In genomic region chr11:3853481-3854034, GRCm38 (mm10) we compare ENCODE assay signal across 9 mouse cellular contexts. TPM values are rescaled to one million over a fixed set of nuclear protein-coding genes. Genes with fewer than 3 reads are reported as not detected.
DNase-seq lines count a peak whose midpoint lies in the region; ATAC-seq lines count a peak whose summit lies in the region.
"Had no signal": no experiment of that assay in that cellular context is flagged by ENCODE, and none has a peak within 500 bp of the region (broad histone marks: within the 10 kb centered on the region; RNA-seq: fewer than 3 reads in every experiment).

No protein-coding gene starts in this region.

- no peak overlapping the region for H3K9ac ChIP-seq in embryonic facial prominence, embryonic 14.5 days (ENCODE audit: low read depth, low read length)
- H3K9ac ChIP-seq: liver, embryonic 15.5 days had no signal

- 0 out of 2 replicates have a peak, but pooled peaks cover 2% of the 10 kb centered on the region for H3K4me1 ChIP-seq in embryonic facial prominence, embryonic 14.5 days (ENCODE audit: control insufficient read depth, insufficient read depth, low read length)
- no peaks in the 10 kb centered on the region for H3K4me1 ChIP-seq in embryonic facial prominence, embryonic 10.5 days
- H3K4me1 ChIP-seq: liver, embryonic 15.5 days had no signal

- WGBS in embryonic facial prominence, embryonic 14.5 days: 44% methylated on average over 5 of the region's 5 CpGs
- WGBS in embryonic facial prominence, embryonic 10.5 days: 88% methylated on average over 5 of the region's 5 CpGs

- peak; percentile 65 for DNase-seq in embryonic facial prominence, embryonic 14.5 days (ENCODE audit: low spot score)
- DNase-seq in embryonic facial prominence, embryonic 10.5 days (ENCODE audit: low spot score): no peak
- peak; percentile 61 for DNase-seq in adrenal gland, postnatal 25 days
- peak; percentile 30 to 54 for DNase-seq in frontal cortex, postnatal 25 days (ENCODE audit: low spot score in 2 of 2)
- DNase-seq in layer of hippocampus, postnatal 10 days (ENCODE audit: low spot score in 2 of 2): peak; percentile 74 to 77
- DNase-seq in right cerebral cortex, adult 2 months (ENCODE audit: low spot score in 2 of 2): peak; percentile 77 to 83
- no peak for DNase-seq in spleen, adult 12 weeks (ENCODE audit: low spot score)
- DNase-seq in embryo, embryonic 10 days (ENCODE audit: low spot score): no peak

- no peaks in the 10 kb centered on the region for H3K27me3 ChIP-seq in embryonic facial prominence, embryonic 14.5 days (replicated peaks; ENCODE audit: control insufficient read depth, insufficient read depth, low read length)
- no peaks in the 10 kb centered on the region for H3K27me3 ChIP-seq in embryonic facial prominence, embryonic 10.5 days (replicated peaks; ENCODE audit: low read depth, poor library complexity, severe bottlenecking)
- H3K27me3 ChIP-seq: liver, embryonic 15.5 days had no signal

- no peaks in the 10 kb centered on the region for H3K9me3 ChIP-seq in embryonic facial prominence, embryonic 14.5 days (ENCODE audit: control insufficient read depth, low read length)
- no peaks in the 10 kb centered on the region for H3K9me3 ChIP-seq in embryonic facial prominence, embryonic 10.5 days
- H3K9me3 ChIP-seq: liver, embryonic 15.5 days had no signal

- H3K36me3 ChIP-seq in embryonic facial prominence, embryonic 14.5 days (ENCODE audit: control insufficient read depth, insufficient read depth, low read length): no peaks in the 10 kb centered on the region
- no peaks in the 10 kb centered on the region for H3K36me3 ChIP-seq in embryonic facial prominence, embryonic 10.5 days (replicated peaks)
- H3K36me3 ChIP-seq: liver, embryonic 15.5 days had no signal

- no peak overlapping the region for H3K4me2 ChIP-seq in embryonic facial prominence, embryonic 14.5 days (ENCODE audit: low read depth, low read length)
- H3K4me2 ChIP-seq: liver, embryonic 15.5 days had no signal

- ATAC-seq in embryonic facial prominence, embryonic 14.5 days (ENCODE audit: low read depth): peak; percentile 84

- H3K27ac ChIP-seq in embryonic facial prominence, embryonic 14.5 days (replicated peaks; ENCODE audit: low read depth, low read length): no peak overlapping the region
- no peak overlapping the region for H3K27ac ChIP-seq in embryonic facial prominence, embryonic 10.5 days (replicated peaks)
- H3K27ac ChIP-seq: liver, embryonic 15.5 days had no signal

- no peak overlapping the region for H3K4me3 ChIP-seq in embryonic facial prominence, embryonic 14.5 days (ENCODE audit: low read depth, low read length)
- H3K4me3 ChIP-seq in embryonic facial prominence, embryonic 10.5 days: no peak overlapping the region
- H3K4me3 ChIP-seq: liver, embryonic 15.5 days had no signal

RNA-seq across cellular contexts. Expression of gene Osbp2, which starts 10.1 kb away (rescaled TPM):
- polyA plus RNA-seq in embryonic facial prominence, embryonic 14.5 days (2014; fragmentation: Nextera tagmentation; extraction: Ambion mirVana): 0.93 and 1.3 TPM in 2 replicates
- 0.82 and 1.2 TPM in 2 replicates for polyA plus RNA-seq in embryonic facial prominence, embryonic 10.5 days (2016; fragmentation: Nextera tagmentation; extraction: Ambion mirVana)
- total RNA-seq in adrenal gland, postnatal 25 days (2021): 1.1 and 2.6 TPM in 2 replicates
- total RNA-seq in layer of hippocampus, postnatal 10 days (2021): 10 to 100 TPM; 84.0 to 87.2 TPM

RNA-seq across cellular contexts. Expression of gene 4921536K21Rik, which starts 41.3 kb away (rescaled TPM):
- 0.17 and 0.21 TPM in 2 replicates for polyA plus RNA-seq in embryonic facial prominence, embryonic 14.5 days (2014; fragmentation: Nextera tagmentation; extraction: Ambion mirVana)
- 0.61 and 0.97 TPM in 2 replicates for polyA plus RNA-seq in embryonic facial prominence, embryonic 10.5 days (2016; fragmentation: Nextera tagmentation; extraction: Ambion mirVana)
- 0.33 and 0.82 TPM in 2 replicates for total RNA-seq in adrenal gland, postnatal 25 days (2021)
- total RNA-seq in layer of hippocampus, postnatal 10 days (2021): under 1 TPM; 0.62 to 0.69 TPM
- polyA plus RNA-seq: liver, embryonic 15.5 days had no signal

RNA-seq across cellular contexts. Expression of gene Dusp18, which starts 41.5 kb away (rescaled TPM):
- 10.0 and 10.5 TPM in 2 replicates for polyA plus RNA-seq in embryonic facial prominence, embryonic 14.5 days (2014; fragmentation: Nextera tagmentation; extraction: Ambion mirVana)
- polyA plus RNA-seq in embryonic facial prominence, embryonic 10.5 days (2016; fragmentation: Nextera tagmentation; extraction: Ambion mirVana): 16.6 and 17.0 TPM in 2 replicates
- 3.9 and 4.1 TPM in 2 replicates for total RNA-seq in adrenal gland, postnatal 25 days (2021)
- total RNA-seq in layer of hippocampus, postnatal 10 days (2021): 10 to 100 TPM; 19.8 to 22.6 TPM

Comparison
In these comparisons a context has a peak if more than half of its experiments do, and no peak if none do; other contexts are left out.
1. DNase-seq: peak in embryonic facial prominence, embryonic 14.5 days (single experiment), adrenal gland, postnatal 25 days (single experiment), frontal cortex, postnatal 25 days (2 of 2), layer of hippocampus, postnatal 10 days (2 of 2) and right cerebral cortex, adult 2 months (2 of 2); none in embryonic facial prominence, embryonic 10.5 days (single experiment), spleen, adult 12 weeks (single experiment) and embryo, embryonic 10 days (single experiment).
2. RNA of gene Osbp2, which starts 10.1 kb away (total RNA-seq): 84.0 to 87.2 TPM in layer of hippocampus, postnatal 10 days; 1.1 to 2.6 TPM in adrenal gland, postnatal 25 days; every median in the first group is over 10 times any median in the second.